Mouse (Mus musculus) fibroblast of lung, adult 2 months (primary cell): ENCODE measurements around the gene Tex21.
"Not testable (repeated sequence)": the region's sequence is repeated elsewhere in the genome, so short reads cannot be mapped to it uniquely, and the experiment has no call there.

Experiments used
- DNase-seq: peaks from one replicate; pipeline ENCODE4 v3.0.0-alpha.2; 2011; ENCODE audit warnings: low read depth

Gene Tex21

DNA sequence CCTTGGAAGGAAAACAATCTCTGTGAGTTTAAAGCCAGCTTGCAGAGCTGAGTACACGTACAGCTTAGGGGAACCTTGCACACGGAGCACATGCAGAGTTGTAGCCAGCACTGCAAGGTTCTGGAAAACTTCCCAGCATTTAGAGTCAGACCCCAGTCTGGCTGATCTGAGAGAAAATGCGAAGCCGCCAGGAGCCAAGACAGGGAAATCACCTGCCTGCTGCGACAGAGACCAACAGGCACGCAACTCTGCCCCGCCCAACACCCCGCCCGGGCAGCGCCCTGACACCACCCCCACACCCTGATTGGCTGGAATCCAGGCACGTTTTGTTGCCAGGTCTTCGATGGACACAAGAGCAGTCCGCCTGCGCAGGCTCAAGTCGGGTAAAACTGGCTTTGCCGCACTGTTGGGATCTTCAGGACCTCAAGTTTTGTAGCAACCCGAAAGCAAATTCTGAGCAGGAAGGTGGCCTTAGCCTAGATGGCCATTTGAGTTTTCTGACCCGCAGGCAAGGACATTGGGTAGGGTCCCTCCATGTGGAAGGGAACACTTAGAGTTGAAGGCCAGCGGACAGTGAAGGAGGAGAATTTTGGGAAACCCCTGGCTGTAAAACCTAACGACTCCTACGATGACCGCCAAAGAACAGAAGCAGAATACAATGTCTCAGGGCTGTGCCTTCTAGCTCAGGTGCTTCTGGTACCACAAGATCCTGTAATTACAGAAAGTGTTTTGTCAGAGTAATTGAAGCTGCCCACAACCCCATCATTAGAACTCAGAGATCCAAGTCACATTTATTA is 50.4 kb downstream of the Tex21 start:
- no peak for DNase-seq

DNA sequence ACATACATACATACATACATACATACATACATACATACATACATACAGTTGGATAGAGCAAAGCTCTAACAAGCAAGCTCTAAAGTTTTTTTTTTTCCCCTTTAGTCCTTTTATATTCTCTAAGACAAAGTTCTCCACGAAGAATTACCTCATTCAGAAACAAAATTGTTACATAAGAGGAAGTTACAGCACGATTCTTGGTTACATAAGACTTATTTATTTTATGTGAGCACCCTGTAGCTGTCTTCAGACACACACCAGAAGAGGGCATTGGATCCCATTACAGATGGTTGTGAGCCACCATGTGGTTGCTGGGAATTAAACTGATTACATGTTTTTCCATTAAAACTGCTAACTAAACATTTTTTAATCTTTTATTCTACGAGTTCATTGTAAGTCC is 52.0 kb downstream of the Tex21 start:
- no peak for DNase-seq

DNA sequence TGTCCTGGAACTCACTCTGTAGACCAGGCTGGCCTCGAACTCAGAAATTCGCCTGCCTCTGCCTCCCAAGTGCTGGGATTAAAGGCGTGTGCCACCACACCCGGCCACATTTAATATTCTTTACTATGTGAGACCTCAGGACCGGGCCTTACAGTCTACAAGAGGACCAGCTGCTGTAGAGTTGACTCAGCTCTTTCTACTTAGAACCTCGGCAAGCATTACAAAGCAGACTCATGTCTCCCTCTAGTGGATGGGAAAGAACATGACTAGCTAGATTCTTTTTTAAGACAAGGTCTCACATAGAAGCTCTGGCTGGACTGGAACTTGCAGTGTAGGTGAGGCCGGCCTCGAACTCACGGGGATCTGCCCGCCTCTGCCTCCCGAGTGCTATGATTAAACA is 55.6 kb downstream of the Tex21 start:
- DNase-seq = no peak

DNA sequence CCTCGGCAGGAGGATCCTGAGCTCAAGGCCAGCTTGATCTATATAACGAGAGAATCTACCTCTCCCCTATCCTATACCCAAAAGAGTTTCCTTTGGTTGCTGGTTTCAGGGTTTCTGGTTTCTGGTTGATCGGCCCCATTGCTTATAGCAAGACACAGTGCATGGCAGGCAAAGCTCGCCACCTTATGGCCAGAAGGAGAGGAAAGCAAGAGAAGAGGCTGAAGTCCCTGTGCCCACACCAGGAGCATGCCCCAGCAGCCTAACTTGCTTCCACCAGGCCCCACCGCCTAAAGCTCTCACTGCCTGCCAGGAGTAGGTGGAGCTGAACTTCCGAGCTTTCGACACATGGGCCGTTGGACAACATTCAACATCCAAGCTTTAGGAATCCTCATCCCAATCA is 58.7 kb downstream of the Tex21 start:
- DNase-seq = no peak

DNA sequence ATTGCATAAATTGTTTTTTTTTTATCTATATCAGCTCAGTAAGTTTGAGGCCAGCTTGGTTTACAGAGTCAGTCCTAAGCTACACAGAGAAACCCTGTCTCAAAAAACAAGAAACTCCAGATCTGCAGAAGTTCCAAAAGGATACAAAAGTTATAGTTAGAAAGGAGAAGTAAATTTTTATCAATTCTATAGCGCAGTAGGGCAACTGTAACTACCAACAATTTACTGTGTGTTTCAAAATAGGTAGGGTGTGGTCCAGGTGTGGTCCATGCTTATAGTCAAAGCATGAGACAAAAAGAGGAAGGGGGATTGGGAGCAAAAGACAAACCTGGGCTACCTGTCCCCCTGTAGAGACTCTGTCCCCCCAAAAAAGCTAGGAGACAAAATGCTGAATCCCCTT is 60.1 kb downstream of the Tex21 start:
- no peak for DNase-seq

DNA sequence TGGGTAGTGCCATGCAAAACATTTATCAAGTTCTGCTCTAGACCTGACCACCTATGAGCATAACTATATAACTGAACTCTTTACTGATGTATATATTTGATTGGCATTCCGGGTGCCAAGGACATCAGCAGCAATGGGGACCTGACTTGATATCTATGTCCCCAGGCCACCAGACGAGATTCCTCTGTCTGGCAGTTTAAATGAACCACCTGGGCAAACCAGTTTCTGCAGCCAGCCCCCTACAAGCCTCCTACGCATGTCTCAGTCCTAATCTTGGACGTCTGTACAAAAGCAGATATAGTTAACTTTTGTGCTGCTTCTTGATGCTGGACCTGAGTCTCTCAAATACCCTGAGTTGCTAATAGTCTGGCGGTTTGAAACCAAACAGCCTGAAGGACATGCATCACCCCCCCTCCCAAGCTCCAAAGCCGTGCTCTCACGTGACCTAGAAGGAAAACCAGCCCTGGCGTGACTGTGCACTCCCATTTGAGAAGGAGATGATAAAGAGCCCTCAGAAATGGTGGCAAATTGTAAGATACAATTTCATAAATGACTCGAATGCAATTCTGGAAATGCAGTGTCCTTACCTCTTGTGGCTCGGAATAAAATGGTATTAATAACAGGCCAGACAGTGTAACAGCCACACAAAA is 61.3 kb downstream of the Tex21 start:
- DNase-seq = no peak

DNA sequence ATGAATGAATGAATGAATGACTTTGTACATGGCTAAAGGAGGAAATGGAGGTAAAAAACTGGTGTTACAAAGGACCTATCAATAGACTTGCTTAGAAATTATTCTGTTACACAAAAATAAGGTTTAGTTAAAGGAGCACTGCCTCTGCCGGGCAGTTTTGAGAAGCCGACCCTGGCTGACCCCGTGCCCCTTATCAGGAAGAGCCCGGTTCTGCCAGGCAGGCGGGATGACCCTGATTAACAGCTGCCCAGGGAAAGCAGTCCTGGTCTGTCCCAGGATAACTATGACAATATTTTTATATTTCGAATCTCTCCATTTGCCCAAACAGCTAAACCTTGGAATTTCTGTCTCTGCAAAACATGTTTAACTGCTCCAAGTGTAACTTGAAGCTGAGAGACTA is 62.3 kb downstream of the Tex21 start:
- DNase-seq = no peak

DNA sequence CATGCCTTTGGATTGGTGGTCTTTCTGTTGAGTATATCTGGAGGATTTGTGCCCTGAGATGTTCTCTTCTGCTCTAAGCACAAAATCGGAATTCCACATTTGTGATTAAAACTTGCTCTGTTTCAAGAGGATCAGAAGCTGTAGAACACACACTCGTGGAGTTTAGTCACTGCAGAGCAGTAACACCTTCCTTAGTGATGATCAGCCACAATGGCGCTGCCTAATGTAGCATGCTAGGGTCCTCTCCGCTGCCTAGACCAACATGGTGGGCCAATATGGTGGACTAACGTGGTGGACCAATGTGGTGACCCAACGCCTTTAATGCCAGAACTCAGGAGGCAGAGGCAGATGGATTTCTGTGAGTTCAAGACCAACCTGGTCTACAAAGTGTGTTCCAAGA is 63.7 kb downstream of the Tex21 start:
- no peak for DNase-seq

DNA sequence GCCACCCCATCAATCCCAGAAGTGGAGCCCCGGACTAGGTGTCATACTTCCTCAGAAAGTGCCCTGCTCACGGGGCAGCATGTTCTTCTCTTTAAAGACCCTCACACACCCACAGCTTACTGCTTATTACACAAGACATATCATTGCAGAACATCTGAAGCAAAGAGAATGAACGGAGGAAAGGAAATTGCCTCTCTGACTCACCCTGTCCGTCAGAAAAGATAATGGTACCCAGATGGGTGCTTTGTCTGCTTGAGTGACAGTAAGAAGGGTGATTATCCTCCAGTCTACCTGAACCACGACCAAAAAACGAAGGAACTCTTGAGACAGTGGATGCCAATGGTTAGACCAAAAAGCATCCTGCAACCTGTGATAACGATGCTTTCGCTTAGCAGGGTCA is 65.1 kb downstream of the Tex21 start:
- DNase-seq = no peak

DNA sequence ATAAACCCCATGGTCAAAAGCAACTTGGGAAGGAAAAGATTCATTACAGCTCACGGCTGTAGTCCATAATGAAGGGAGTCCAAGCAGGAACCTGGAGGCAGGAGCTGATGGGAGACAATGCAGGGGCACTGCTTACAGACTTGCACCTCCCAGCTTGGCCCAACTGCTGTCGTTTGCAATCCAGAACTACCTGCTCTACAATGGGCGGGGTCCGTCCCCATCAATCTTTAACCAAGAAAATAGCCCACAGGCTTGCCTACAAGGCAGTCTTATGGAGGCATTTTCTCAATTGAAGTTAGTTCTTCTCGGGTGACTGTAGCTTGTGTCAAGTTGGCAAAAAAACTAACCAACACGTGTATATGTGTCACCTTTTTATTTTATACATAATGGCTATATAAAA is 66.1 kb downstream of the Tex21 start:
- DNase-seq = no peak

DNA sequence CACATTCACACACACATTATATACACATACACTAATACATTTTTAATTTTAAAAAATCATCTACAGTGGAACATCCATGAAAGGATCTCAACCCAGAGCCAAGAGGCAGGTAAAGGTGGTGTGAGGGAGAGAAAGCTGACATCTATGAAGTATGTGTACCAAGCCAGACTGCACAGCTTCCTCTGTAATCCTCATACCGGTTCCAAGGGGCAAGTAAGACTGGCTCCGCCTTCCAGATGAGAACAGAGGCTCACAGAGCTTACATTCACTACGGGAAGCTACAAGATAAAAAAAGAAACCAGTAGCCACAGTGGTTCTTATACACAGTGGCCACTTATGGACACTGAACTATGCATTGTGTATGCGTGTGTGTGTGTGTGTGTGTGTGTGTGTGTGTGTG is 67.0 kb downstream of the Tex21 start:
- no peak for DNase-seq

DNA sequence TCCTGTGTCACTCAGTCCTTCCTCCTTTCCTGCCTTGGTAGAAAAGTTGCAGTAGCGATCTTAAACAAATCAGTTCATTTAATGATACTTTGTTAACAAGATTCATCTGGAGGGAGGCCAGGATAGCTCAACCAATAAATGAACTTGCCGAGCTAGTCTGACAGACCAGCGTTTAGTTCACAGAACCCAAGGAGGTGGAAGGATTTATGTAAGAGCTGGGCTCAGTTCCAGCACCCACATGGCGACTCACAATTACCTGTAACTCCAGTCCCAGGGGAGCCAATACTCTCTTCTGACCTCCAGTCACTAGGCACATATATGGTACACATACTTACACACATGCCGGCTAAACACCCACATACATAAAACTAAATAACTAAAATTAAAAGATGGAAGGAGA is 67.5 kb downstream of the Tex21 start:
- DNase-seq = no peak

DNA sequence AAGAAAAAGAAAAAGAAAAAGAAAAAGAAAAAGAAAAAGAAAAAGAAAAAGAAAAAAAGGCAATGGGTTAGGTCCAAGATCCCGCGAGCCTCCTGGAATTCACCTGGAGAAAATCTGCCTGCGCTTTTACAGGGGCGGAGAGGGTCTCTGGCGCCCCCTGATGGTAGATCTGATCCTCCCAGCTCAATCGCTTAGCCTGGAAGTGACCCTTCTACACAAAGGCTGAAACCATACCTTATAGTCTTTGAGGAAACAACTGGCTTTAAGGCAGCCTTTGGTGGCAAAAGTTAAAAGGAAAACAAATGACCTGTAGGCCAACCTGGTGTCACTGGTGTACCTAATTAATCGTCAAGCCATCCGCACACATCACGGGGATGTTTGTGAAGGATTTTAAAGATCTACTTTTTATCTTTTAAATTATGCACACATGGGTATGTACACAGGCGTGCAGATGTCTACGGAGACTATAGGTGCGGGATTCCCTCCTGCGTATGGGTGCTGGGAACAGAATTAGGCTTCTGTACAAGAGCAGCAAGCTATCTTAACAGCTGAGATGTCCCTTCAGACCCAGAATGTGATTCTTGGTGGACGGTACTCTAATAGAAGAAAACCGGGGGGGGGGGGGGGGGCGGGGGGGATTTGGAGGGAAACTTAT is 68.6 kb downstream of the Tex21 start:
- DNase-seq = no peak

DNA sequence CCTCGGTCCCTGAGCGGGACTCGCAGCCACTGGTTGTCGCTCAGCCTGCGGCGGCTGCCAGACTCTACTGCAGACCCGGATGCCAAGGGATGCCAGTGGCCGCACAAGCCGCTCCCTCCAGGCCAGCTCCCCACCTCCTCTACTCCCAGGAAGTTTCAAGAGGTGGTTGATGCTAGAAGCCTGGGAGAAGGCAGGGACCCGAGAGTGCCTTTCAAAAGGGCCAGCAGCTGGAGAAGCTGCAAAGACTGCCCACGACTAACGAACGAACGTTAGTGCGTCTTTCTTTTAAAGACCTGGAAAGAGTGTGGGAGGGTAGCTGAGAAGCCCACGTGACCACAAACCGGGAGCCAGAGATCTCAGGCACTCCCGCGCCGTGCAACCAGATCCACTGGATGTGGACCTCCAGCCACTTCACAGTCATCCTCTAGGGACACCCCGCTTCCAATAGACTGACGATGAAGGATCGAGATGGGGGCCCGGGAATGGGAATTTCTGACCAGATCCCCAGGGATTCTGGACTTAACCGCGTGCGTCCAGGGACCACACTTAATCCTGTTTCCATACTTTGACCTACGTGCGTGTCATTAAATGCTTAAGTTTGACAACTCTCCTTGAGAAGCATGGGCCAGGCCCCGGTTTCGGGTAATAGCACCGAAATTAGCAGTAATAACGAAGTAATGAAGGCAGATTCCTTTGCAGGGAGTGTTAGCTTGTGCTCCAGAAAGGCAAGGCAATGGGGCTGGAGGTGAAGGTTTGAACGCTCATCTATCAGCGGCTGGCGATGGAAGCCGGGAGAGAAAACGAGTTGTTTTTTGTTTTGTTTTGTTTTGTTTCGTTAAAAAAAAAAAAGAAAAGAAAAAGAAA is 69.3 kb downstream of the Tex21 start, which contains the start of gene Esr2:
Gene Esr2 (minus strand): TSS at position 260 of the 864 bp plus-strand sequence.
- DNase-seq = no peak

DNA sequence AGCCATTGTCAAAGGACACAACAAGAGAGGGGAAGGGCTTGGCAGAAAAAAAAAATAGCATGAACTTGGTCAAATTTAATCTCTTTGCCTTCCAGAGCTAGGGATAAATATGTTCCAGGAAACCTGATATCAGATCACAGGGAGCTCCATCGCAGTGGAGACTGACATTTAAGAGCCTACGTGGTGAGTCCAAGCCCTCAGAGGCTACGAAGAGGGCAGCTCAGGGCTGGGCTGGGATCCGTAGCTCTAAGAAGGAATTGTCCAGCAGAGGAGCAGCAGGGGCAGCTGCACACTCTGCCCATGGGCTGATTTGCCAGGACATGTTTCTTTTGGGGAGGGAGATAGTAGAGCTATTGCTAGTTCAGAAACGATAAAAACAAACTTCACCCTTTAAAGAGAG is 80.9 kb downstream of the Tex21 start:
- DNase-seq = no peak

DNA sequence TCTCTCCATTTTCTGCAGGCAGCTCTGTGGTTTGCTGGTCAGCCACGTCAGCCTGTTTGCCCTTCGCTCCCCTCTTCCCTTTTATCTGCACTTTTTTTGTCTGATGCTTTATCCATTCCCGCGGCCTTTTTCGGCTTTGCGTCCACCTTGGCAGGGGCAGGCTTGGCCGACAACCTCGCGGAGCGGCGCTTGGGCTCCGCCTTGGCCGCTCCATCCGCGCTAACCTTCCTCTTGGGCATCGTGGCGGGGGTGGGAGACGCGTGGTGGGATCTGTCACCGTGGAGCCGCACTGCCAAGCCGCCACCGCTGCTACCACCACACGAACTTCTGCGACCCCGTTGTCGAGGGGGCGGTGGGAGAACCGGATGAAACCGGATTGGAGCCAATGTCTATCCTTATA is 94.2 kb downstream of the Tex21 start:
- not testable (repeated sequence) for DNase-seq
